Mouse (Mus musculus) cerebellum, adult 18-20 months (tissue): Measurements from ENCODE around the gene Mansc4.
A peak's percentile ranks its signal among the peaks of the same experiment; 100 is the strongest.

Source experiments
- DNase-seq, 2 experiments: peaks; one replicate each; pipeline ENCODE4 v3.0.0; 2021

The Mansc4 gene

DNA sequence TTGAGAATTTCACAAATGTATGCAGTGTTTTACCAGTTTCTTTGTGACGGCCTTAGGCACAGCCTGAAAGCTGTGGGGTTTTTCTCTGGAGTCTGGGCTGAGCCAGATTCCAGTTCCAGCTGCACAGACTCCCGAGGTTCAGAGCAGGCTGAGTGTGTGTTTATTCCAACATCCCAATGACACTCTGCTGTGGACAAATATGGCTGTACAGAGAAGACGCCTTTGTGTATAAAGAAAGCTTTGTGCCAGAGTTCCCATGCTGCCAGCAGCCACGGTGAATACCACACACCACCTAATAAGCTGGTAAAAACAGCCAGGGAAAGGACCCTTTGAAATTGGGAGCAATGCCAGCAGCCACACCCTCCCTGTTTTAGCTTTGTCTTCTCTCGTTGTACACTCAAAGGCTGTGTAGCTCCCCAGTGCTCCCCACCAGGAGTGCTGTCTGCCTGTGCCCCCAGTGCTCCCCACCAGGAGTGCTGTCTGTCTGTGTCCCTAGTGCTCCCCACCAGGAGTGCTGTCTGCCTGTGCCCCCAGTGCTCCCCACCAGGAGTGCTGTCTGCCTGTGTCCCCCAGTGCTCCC, 10.9 kb downstream of the Mansc4 start:
- no peak for DNase-seq

DNA sequence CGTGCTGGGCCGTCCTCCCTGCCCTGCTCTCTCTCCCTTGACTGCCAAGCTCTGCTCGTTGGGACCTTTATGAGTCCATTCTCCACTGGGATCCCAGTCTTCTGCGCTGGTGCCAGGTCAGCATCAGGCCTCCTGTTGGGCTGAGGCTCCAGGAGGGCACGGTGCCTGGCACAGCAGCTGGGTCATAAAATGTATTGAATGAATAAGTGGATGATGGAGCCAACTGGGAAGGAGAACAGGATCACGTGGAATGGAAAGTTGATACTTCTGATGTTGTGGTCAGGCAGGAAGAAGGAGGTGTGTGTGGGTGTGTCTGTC, 21.9 kb downstream of the Mansc4 start:
- DNase-seq = no peak

GRCm38 (mm10) chr6:147064226-147064943, 22.4 kb downstream of the Mansc4 start:
- DNase-seq = no peak

GRCm38 (mm10) chr6:147062694-147063093, 24.1 kb downstream of the Mansc4 start:
- no peak for DNase-seq

- DNase-seq = no peak
Observed at GRCm38 (mm10) chr6:147062034-147062433, 24.8 kb downstream of the Mansc4 start.

- DNase-seq = no peak
Observed at GRCm38 (mm10) chr6:147061630-147062029, 25.2 kb downstream of the Mansc4 start.

GRCm38 (mm10) chr6:147059326-147059725, 27.5 kb downstream of the Mansc4 start:
- no peak for DNase-seq

DNA sequence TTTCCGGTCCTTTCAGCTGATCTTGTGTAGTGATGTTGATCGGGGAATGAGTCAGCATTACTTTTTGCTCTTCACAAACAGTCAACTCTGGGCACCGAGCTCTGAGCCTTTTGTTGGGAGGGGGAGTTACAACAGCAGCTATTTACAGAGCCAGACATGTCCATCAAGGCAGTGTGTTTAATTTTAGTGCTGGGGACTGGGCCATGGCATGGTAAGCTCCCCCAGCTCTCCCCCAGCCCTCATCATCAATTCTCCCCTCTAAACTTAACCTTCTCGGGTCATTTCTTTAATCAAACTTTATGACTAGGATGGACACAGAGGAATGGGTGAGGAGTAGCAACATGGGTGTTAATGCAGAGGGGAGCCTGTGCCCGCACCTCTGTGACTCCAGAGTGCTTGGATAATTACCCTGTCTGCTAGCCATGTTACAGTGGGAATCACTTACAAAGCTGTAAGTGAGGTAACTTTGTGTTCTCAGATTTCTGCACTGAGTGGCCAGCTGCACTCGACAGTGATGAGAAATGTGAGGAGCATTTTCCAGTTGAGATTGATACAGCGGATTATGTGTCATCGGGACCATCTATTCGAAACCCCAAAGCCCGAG, 31.4 kb downstream of the Mansc4 start:
- DNase-seq = no peak

GRCm38 (mm10) chr6:147053785-147054646, 32.8 kb downstream of the Mansc4 start:
- DNase-seq = no peak

- no peak for DNase-seq
Observed at GRCm38 (mm10) chr6:147052440-147052839, 34.4 kb downstream of the Mansc4 start.

DNA sequence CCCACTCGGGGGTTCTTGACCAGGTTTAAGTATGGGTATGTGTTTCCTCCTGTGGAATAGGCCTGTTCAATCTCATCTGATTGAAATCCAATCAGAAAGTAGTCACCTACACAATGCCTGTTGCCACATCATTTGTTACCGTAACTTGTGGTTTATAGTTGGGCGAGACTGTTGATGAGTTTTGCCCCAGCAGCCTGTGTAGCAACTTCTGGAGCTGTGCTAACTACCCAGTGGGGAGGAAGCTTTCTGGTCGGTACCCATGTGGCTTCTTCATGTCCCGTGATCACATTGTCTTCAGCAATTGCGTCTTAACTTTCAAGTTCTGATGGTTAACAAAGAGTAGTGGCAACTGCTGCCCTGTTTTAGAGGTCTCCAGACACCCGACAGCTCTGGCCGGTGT, 35.2 kb downstream of the Mansc4 start:
- DNase-seq = no peak

DNA sequence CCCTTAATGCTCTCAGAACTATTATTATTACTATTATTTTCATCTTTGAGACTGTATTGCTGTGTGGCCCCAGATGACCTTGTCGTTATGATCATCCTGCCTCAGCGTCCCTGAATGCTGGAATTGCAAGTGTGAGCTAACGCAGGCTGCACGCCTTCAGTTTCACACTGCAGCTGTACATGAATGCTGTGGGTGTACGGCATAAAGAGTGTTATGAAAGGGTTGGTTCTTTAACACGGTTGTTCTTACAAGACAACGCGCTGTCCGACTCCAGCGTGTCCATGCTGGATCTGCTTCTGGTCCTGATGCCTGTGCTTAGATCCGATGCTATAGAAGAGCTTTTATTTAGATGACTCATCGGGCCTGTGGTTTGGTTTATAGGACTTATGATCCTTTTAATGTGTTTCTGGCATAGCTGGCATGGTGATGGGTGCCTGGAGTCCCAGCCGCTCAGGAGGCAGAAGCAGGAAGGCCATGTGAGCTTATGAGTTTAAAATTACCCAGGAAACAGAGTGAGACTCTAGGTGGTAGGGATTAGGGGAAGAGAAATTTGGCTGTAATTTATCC, 37.5 kb downstream of the Mansc4 start:
- no peak for DNase-seq

GRCm38 (mm10) chr6:147043633-147044032, 43.2 kb downstream of the Mansc4 start:
- no peak for DNase-seq

DNA sequence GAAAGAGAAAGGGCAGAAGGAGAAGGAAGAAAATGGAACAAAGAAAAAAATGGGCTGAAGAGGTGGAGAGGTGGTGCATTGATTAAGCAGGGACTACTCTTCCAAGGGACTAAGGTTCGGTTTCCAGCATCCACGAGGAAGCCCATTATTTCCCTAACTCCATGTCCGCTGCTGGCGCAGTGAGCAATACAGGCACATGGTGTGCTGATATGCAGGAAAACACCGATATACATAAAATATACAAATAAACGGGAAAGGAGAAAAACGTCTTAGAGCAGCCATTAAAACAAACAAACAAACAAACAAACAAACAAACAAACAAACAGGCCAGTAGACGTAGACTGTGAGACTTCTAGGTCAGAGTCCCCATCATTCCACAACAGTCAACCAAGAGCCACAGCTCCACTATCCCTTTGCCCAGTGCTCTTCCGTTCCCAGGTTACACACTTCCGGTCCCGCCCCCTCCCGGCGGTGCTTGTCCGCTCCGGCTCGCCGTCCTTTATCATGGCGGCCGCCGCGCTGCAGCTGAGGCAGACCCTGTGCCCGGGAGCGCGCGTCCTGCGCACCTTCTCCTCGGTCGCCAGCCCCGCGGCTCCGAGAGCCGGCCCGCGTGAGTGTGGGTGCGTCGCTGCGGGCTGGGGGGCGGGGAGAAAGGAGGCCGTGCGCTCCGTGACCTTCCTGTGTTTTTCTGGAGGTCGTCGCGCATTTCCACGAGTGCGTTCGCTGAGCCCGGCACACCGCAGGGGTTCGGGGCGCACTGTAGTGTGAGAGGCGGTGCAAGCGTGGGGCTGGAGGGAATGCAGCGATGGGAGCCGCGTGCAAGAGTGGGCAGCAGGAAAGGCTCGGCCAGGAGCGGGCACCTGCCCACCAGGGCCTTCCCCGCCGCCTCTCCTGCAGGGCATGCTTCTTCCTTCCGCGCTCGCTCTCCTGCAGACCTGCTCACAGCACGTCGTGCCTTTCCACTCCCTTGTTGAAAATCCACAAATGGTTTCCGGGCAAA, 44.2 kb downstream of the Mansc4 start, which contains the start of gene Mrps35:
Gene Mrps35, plus strand, starts transcription at position 474 of the 1,000 bp plus-strand sequence.
- peak; percentile 89 to 95 for DNase-seq

GRCm38 (mm10) chr6:147032303-147032925, 54.4 kb downstream of the Mansc4 start, which contains the start of gene Rep15:
Gene Rep15, plus strand, starts transcription at chr6:147032584.
- DNase-seq = peak; percentile 46 to 54

DNA sequence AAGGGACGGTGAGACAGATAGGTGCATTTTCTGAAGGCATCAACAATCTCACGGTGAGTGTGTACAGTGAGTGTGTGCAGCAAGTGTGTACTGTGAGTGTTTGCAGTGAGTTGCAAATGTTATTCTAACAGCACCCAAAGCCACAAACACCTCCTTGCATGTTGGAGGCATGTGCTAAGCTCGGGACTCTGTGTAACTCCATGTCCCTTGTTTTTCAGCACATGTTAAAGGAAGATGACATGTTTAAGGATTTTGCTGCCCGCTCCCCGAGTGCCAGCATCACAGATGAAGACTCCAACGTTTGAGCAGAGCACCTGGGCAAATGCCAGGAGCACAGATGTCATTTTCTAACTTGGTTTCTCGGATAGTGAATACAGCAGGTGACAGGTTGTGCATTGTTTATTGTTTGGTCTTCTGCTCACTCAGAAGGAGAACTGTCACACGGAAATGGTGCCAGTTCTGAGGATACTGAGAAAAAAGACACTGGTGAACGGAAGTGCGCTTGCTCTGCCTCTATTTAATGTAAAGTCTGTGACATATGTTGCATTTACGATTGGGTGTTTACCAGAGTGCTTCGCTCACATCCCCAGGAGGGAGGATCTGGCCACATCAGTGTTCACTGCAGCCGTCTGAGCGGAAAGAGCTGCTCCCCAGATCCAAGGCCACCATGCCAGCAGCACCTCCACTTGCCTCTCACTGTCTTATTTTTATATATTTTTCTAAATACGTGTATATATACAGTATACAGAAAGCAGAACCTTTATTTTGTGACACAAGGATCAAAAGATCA, 56.5 kb downstream of the Mansc4 start:
- peak; percentile 72 to 80 for DNase-seq

GRCm38 (mm10) chr6:147029591-147029990, 57.2 kb downstream of the Mansc4 start:
- DNase-seq = peak; percentile 65 to 72

- no peak for DNase-seq
Observed at GRCm38 (mm10) chr6:147028396-147028795, 58.4 kb downstream of the Mansc4 start.
